Mouse (Mus musculus) intestine, embryonic 14.5 days (tissue): ENCODE measurements around the gene Prune2. TPM values are rescaled to one million over a fixed set of nuclear protein-coding genes. Genes with fewer than 3 reads are reported as not detected.

Experiments
- ATAC-seq: fragments of 200-750 bp; cut with Nextera tagmentation; replicated peaks from 2 replicates; pipeline ENCODE4 v1.8.0; 2017; ENCODE audit warnings: low read depth, moderate number of reproducible peaks, moderate TSS enrichment, moderate library complexity; ENCODE audit not compliant: low FRiP score, low TSS enrichment
- DNase-seq: peaks from one replicate; pipeline ENCODE4 v3.0.0-alpha.2; 2018; ENCODE audit warnings: low spot score
- H3K27ac ChIP-seq: fragments of 300-500 bp; sonication (generic); 2 replicates; pipeline ENCODE4 v1.5.1; 2014; ENCODE audit warnings: low read depth, mild to moderate bottlenecking, control low read depth
- H3K27me3 ChIP-seq: fragments of 300-500 bp; sonication (generic); replicated peaks from 2 replicates; pipeline ENCODE4 v1.6.1; 2014; ENCODE audit warnings: low read length, control low read depth; ENCODE audit not compliant: control insufficient read depth, insufficient read depth
- H3K36me3 ChIP-seq: fragments of 300-500 bp; sonication (generic); 2 replicates; pipeline ENCODE4 v1.6.1; 2014; ENCODE audit warnings: low read length, control low read depth; ENCODE audit not compliant: control insufficient read depth, insufficient read depth
- H3K4me1 ChIP-seq: fragments of 300-500 bp; sonication (generic); replicated peaks from 2 replicates; pipeline ENCODE4 v1.6.1; 2014; ENCODE audit warnings: low read length, control low read depth, mixed read lengths; ENCODE audit not compliant: control insufficient read depth, insufficient read depth
- H3K4me2 ChIP-seq: fragments of 300-500 bp; sonication (generic); 2 replicates; pipeline ENCODE4 v1.6.1; 2014; ENCODE audit warnings: low read length
- H3K4me3 ChIP-seq: fragments of 300-500 bp; sonication (generic); 2 replicates; pipeline ENCODE4 v1.5.1; 2014; ENCODE audit warnings: low read depth, low read length, control low read depth, mixed read lengths
- H3K9ac ChIP-seq: fragments of 300-500 bp; sonication (generic); 2 replicates; pipeline ENCODE4 v1.6.1; 2014; ENCODE audit warnings: mild to moderate bottlenecking, low read length
- H3K9me3 ChIP-seq: fragments of 300-500 bp; sonication (generic); 2 replicates; pipeline ENCODE4 v1.6.1; 2016; ENCODE audit warnings: low read length, control low read depth; ENCODE audit not compliant: control insufficient read depth
- WGBS: fragments of 180-500 bp; shearing (Covaris S2); extraction: QIAGEN DNeasy Blood & Tissue Kit; methylation state at CpG from one replicate; pipeline ENCODE4 v1.1.7; 2014; 5-methylcytosine and 5-hydroxymethylcytosine counted together
- polyA plus RNA-seq: library from polyadenylated mRNA; unstranded; fragments of >200 nt; fragmentation: Nextera tagmentation; extraction: Ambion mirVana; gene quantifications from 2 replicates; pipeline ENCODE4 v1.2.1, GENCODE M21; 2014

Prune2 gene
- polyA plus RNA-seq, result 2.2 and 3.1 TPM in 2 replicates

DNA sequence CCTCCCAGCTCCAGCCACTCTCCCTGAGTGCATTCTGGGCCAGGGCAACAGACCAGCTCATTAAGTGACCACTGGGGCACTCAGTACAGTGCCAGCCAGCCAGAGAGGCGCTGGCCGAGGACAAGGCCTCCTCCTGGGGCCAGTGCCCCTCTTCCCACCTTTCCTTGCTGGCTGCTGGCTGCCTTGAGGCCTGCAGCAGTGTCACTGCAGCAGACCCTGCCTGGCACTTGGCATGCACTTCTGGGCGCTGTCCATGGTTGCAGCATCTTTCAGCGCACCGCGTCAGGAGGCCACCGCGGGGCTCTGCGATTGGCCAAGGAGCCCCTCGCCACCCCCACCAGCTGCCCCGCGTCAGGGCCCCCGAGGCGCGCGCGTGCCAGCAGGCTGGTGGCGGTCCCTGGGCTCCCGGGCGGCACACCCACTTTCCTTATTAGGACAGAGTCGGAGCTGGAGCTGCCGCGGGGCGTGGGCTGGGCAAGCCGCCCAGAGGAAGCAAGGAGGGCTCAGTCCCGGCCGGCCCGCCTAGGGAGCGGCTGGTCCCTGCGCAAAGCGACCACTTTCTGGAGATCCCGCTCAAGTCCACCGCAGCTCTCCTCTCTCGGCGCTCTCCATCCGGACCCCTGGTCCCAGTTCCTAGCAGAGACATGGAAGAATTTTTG is at the start of gene Prune2:
Prune2 (plus strand) TSS at position 506 of the 659 bp plus-strand sequence.
- H3K4me1 ChIP-seq, result peaks cover 5% of the 10 kb centered on the region
- no peaks in the 10 kb centered on the region for H3K36me3 ChIP-seq
- no peaks in the 10 kb centered on the region for H3K9me3 ChIP-seq
- ATAC-seq, result peak; percentile 94
- peak; percentile 89 for DNase-seq
- H3K4me2 ChIP-seq, result peak within 1 kb of the TSS; percentile 56
- WGBS, result under 1% methylated on average over 36 of the region's 36 CpGs
- no peak within 1 kb of the TSS for H3K27ac ChIP-seq
- peak within 1 kb of the TSS; percentile 31 for H3K4me3 ChIP-seq
- peaks cover 23% of the 10 kb centered on the region for H3K27me3 ChIP-seq
- H3K9ac ChIP-seq, result no peak within 1 kb of the TSS

- DNase-seq (no peak), ATAC-seq (no peak)
- Histone ChIP-seq H3K4me3 (no peak overlapping the region), H3K9ac (no peak overlapping the region), H3K4me2 (no peak overlapping the region), H3K4me1 (no peaks in the 10 kb centered on the region), H3K27ac (no peak overlapping the region), H3K36me3 (no peaks in the 10 kb centered on the region), H3K9me3 (0 out of 2 replicates have a peak, but pooled peaks cover 2% of the 10 kb centered on the region), H3K27me3 (no peaks in the 10 kb centered on the region)
- 89% methylated on average over 5 of the region's 5 CpGs for WGBS
Observed at GRCm38 (mm10) chr19:16911507-16911906, 44.4 kb upstream of the Prune2 start.

DNA sequence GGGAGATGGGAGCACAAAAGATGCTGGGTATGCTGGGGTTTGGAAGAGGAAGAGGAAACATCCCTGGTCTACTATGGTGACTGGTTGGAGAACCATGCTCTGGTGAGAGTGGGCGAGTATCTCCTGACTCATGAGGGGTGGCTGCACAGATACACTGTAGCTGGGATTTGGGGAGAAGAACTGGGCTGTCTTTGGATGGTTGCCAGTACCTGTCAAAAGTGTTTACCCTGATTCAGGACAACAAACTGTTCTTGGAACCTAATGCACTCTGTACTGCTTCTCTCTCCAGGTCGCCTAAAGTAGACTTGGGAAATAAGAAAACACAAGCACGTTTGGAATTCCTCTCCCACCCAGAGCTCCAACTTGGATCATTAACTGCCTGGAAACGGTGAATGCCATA is 31.4 kb upstream of the Prune2 start:
- no peak overlapping the region for H3K4me3 ChIP-seq
- H3K9me3 ChIP-seq, result no peaks in the 10 kb centered on the region
- 67% methylated on average over 4 of the region's 4 CpGs for WGBS
- no peak overlapping the region for H3K27ac ChIP-seq
- DNase-seq, result no peak
- H3K9ac ChIP-seq, result no peak overlapping the region
- no peaks in the 10 kb centered on the region for H3K36me3 ChIP-seq
- H3K27me3 ChIP-seq, result no peaks in the 10 kb centered on the region
- no peak overlapping the region for H3K4me2 ChIP-seq
- ATAC-seq, result no peak
- H3K4me1 ChIP-seq, result no peaks in the 10 kb centered on the region

- 84% methylated on average over 8 of the region's 8 CpGs for WGBS
Observed at GRCm38 (mm10) chr19:16934664-16935063, 21.3 kb upstream of the Prune2 start.

DNA sequence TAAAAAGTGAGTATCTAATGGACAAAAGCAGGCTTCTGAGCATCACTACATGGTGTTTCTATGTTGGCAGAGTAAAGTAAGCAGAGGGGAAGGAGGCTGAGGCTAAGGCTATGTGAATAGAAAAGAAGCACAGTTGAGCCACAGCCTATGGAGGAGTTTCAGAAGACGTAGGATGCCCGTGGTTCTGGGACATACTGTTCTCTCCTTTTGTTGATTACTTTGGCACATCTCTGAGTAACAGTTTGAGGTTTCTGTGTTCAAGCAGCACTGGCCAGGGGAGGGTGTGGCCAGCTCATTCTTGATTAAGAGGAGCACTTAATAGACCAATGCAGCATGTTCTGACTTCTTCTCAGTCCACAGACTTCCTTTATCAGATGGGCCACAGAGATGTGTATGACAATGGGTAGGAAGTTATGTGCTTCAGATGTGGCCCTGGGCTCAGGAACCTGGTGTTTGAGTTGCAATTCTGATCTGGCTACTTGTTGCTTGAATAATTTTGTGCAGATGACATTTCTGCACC is 7.1 kb upstream of the Prune2 start:
- H3K27me3 ChIP-seq, result peaks cover 5% of the 10 kb centered on the region; the same call in 1 of the 2 replicates

More at GRCm38 (mm10) chr19:16934664-16935063, 21.3 kb upstream of the Prune2 start:
- H3K9ac ChIP-seq, result no peak overlapping the region
- ATAC-seq (no peak), DNase-seq (no peak)
- H3K9me3 ChIP-seq, result no peaks in the 10 kb centered on the region
- no peak overlapping the region for H3K4me3 ChIP-seq
- no peak overlapping the region for H3K4me2 ChIP-seq
- no peak overlapping the region for H3K27ac ChIP-seq
- no peaks in the 10 kb centered on the region for H3K27me3 ChIP-seq
- H3K4me1 ChIP-seq, result no peaks in the 10 kb centered on the region
- H3K36me3 ChIP-seq, result no peaks in the 10 kb centered on the region

DNA sequence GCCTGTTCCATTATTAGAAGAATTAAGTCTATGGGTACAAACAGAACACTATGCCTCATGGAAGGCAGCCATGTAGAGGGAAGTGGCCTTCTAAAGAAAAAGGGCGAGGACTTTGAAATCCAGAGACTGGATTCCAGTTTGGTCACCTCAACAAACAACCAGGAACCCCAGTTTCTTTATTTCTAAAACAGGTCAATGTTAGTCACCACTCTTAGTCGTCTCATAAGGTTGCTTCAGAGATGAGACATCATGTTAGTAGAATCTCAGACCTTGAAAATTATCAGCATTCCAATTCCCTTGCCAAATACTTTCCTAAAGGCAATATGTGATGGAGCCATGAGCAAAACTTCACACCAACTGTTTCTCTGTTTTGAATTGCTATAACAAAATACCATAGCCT is 6.6 kb upstream of the Prune2 start:
- WGBS, result 81% methylated on average over 2 of the region's 2 CpGs

More for the DNA sequence above, 7.1 kb upstream of the Prune2 start:
- Histone ChIP-seq H3K9ac (no peak overlapping the region), H3K9me3 (no peaks in the 10 kb centered on the region), H3K4me2 (no peak overlapping the region), H3K27ac (no peak overlapping the region), H3K4me3 (no peak overlapping the region), H3K4me1 (no peaks in the 10 kb centered on the region), H3K36me3 (no peaks in the 10 kb centered on the region)
- ATAC-seq (no peak), DNase-seq (no peak)
- WGBS, result 89% methylated on average over 2 of the region's 2 CpGs

DNA sequence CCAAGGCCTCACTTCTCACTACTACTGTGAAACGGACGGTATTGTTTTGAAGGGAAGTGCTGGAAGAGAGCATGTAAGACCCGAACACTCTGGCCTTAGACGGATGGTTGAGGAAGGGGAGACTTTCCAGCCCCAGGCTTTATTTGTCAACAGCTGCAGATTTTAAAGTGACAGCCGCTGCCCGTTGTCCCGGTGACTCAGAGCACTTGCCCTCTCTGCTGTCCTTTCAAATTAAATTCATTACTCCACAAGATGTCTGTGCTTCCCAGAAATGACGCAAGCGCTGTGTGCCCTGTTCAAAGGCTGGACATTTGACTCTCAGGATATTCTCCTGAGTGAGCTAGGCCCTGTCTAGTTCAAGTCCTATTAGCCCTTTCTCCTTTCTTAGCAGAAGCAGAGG is 5.9 kb upstream of the Prune2 start:
- Histone ChIP-seq H3K27ac (no peak overlapping the region), H3K4me3 (no peak overlapping the region), H3K36me3 (no peaks in the 10 kb centered on the region), H3K9ac (no peak overlapping the region), H3K9me3 (no peaks in the 10 kb centered on the region), H3K4me1 (no peaks in the 10 kb centered on the region), H3K27me3 (peaks cover 11% of the 10 kb centered on the region; the same call in 1 of the 2 replicates), H3K4me2 (no peak overlapping the region)
- 71% methylated on average over 9 of the region's 9 CpGs for WGBS
- DNase-seq (no peak), ATAC-seq (no peak)

More for the DNA sequence above, 6.6 kb upstream of the Prune2 start:
- Histone ChIP-seq H3K9ac (no peak overlapping the region), H3K4me3 (no peak overlapping the region), H3K4me2 (no peak overlapping the region), H3K27me3 (peaks cover 6% of the 10 kb centered on the region; the same call in 1 of the 2 replicates), H3K4me1 (no peaks in the 10 kb centered on the region), H3K27ac (no peak overlapping the region), H3K9me3 (no peaks in the 10 kb centered on the region), H3K36me3 (no peaks in the 10 kb centered on the region)
- DNase-seq (no peak), ATAC-seq (no peak)

- DNase-seq, result no peak
- H3K9ac ChIP-seq, result no peak overlapping the region
- H3K36me3 ChIP-seq, result no peaks in the 10 kb centered on the region
- 78% methylated on average over 8 of the region's 8 CpGs for WGBS
- H3K27ac ChIP-seq, result no peak overlapping the region
- H3K9me3 ChIP-seq, result no peaks in the 10 kb centered on the region
- no peaks in the 10 kb centered on the region for H3K4me1 ChIP-seq
- H3K4me2 ChIP-seq, result no peak overlapping the region
- H3K27me3 ChIP-seq, result peaks cover 11% of the 10 kb centered on the region; the same call in 1 of the 2 replicates
- H3K4me3 ChIP-seq, result no peak overlapping the region
- no peak for ATAC-seq
Observed at GRCm38 (mm10) chr19:16950664-16951363, 5.1 kb upstream of the Prune2 start.
